Mouse (Mus musculus) lung, postnatal 0 days (tissue): ENCODE results near the gene Gm20388. TPM values are rescaled to one million over a fixed set of nuclear protein-coding genes. Genes with fewer than 3 reads are reported as not detected.

ENCODE experiments used
- ATAC-seq: fragments of 200-750 bp; cut with Nextera tagmentation; 2 replicates; pipeline ENCODE4 v1.8.0; 2017; ENCODE audit warnings: moderate library complexity
- DNase-seq: peaks from one replicate; pipeline ENCODE4 v3.0.0-alpha.2; 2016; ENCODE audit warnings: low spot score
- H3K27ac ChIP-seq: fragments of 300-500 bp; sonication (generic); 2 replicates; pipeline ENCODE4 v1.5.1; 2014; ENCODE audit warnings: antibody characterized with exemption, mild to moderate bottlenecking, low read length, mixed read lengths
- H3K27me3 ChIP-seq: fragments of 300-500 bp; sonication (generic); replicated peaks from 2 replicates; pipeline ENCODE4 v1.6.1; 2014; ENCODE audit warnings: low read length, mixed read lengths; ENCODE audit not compliant: insufficient read depth
- H3K36me3 ChIP-seq: fragments of 300-500 bp; sonication (generic); 2 replicates; pipeline ENCODE4 v1.6.1; 2014; ENCODE audit warnings: low read length, mixed read lengths; ENCODE audit not compliant: insufficient read depth
- H3K4me1 ChIP-seq: fragments of 300-500 bp; sonication (generic); 2 replicates; pipeline ENCODE4 v1.6.1; 2014; ENCODE audit warnings: antibody characterized with exemption, low read depth, low read length, mixed read lengths; ENCODE audit not compliant: insufficient read depth
- H3K4me2 ChIP-seq: fragments of 300-500 bp; sonication (generic); replicated peaks from 2 replicates; pipeline ENCODE4 v1.6.1; 2014; ENCODE audit warnings: low read depth, mild to moderate bottlenecking, low read length, moderate library complexity, mixed read lengths
- H3K4me3 ChIP-seq: fragments of 300-500 bp; sonication (generic); 2 replicates; pipeline ENCODE4 v1.5.1; 2014; ENCODE audit warnings: low read depth, low read length
- H3K9ac ChIP-seq: fragments of 300-500 bp; sonication (generic); replicated peaks from 2 replicates; pipeline ENCODE4 v1.6.1; 2014; ENCODE audit warnings: low read depth, mild to moderate bottlenecking
- H3K9me3 ChIP-seq: fragments of 300-500 bp; sonication (generic); 2 replicates; pipeline ENCODE4 v1.6.1; 2016; ENCODE audit warnings: low read length, mixed read lengths
- CTCF ChIP-seq: IDR thresholded peaks from 2 replicates; pipeline ENCODE4 v1.5.1; 2016; ENCODE audit warnings: antibody characterized with exemption, mild to moderate bottlenecking
- EP300 ChIP-seq: IDR thresholded peaks from 2 replicates; pipeline ENCODE4 v1.6.1; 2016; ENCODE audit warnings: antibody characterized with exemption, mild to moderate bottlenecking, control low read depth
- WGBS: fragments of 180-500 bp; shearing (Covaris S2); extraction: QIAGEN DNeasy Blood & Tissue Kit; methylation state at CpG from one replicate; pipeline ENCODE4 v1.1.7; 2014; 5-methylcytosine and 5-hydroxymethylcytosine counted together
- polyA plus RNA-seq: library from polyadenylated mRNA; unstranded; fragments of >200 nt; fragmentation: Nextera tagmentation; extraction: Ambion mirVana; gene quantifications from 2 replicates; pipeline ENCODE4 v1.2.1, GENCODE M21; 2015

Gm20388 gene
- polyA plus RNA-seq, 1 experiment from 2014 or later, result not detected

- H3K4me3 ChIP-seq, result no peak overlapping the region
- no peak overlapping the region for H3K9ac ChIP-seq
- no peak overlapping the region for H3K27ac ChIP-seq
- no peak for DNase-seq
- WGBS, result 47% methylated on average over 5 of the region's 5 CpGs
- TF ChIP-seq EP300 (no peak), CTCF (no peak)
- H3K27me3 ChIP-seq, result no peaks in the 10 kb centered on the region
- H3K4me2 ChIP-seq, result no peak overlapping the region
- no peaks in the 10 kb centered on the region for H3K36me3 ChIP-seq
- ATAC-seq, result no peak
- no peaks in the 10 kb centered on the region for H3K9me3 ChIP-seq
- peaks cover 5% of the 10 kb centered on the region; the same call in 1 of the 2 replicates for H3K4me1 ChIP-seq
These were observed 2437.3 kb downstream of the Gm20388 start for GRCm38 (mm10) chr8:122347811-122348552.

DNA sequence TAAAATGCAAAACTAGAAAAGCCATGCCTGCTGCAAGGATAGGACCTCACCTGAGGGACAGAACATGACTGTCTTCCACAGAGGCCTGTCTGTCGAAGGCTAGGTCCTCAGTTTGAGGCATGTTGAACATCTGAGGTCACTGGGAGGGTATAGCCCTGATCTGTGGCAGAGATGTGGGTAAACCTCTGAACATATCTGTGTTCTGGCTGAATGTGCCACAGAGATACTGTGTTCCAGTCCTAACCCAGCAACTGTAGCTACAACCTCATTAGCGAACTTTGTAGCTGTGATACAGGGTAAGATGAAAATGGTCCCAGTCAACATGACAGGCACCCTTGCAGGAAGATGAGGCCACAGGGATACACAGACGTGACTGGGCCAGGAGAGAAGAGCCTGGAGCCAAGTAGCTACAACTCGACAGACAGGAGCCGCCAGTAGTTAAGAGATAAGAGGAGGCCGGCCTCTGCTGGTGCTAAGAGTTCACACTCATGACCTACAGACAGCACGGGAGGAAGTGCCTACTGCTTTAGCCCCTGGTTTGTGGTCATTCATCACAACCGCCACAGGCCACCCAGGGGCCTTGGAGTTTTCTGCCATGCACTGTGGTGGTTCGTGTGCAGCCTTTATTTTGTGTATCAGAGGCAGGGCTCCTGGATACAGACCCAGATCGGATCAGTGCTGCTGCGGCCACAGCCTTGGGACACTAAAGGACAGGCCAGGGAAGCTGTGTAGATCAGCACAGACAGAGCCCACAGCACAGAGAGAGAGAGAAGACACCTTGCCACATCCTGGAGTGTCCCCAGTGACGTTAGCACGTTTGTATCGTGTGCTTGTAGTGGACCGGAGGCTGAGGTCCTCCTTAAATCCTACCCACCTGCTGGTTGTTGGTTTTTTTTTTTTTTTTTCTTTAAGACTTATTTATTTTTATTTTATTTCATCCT is 2439.0 kb downstream of the Gm20388 start:
- 29% methylated on average over 15 of the region's 15 CpGs for WGBS
- no peak overlapping the region for H3K9ac ChIP-seq
- H3K9me3 ChIP-seq, result no peaks in the 10 kb centered on the region
- DNase-seq (no peak), ATAC-seq (no peak)
- no peaks in the 10 kb centered on the region for H3K4me1 ChIP-seq
- no peak overlapping the region for H3K27ac ChIP-seq
- no peak for TF ChIP-seq CTCF
- TF ChIP-seq EP300, result no peak
- H3K36me3 ChIP-seq, result no peaks in the 10 kb centered on the region
- H3K4me3 ChIP-seq, result no peak overlapping the region
- no peak overlapping the region for H3K4me2 ChIP-seq
- H3K27me3 ChIP-seq, result no peaks in the 10 kb centered on the region

- WGBS, result 44% methylated on average over 11 of the region's 11 CpGs
- ATAC-seq (no peak), DNase-seq (no peak)
These were observed 2439.9 kb downstream of the Gm20388 start for GRCm38 (mm10) chr8:122350309-122351089.

GRCm38 (mm10) chr8:122354157-122354556 is 2443.5 kb downstream of the Gm20388 start:
- H3K36me3 ChIP-seq, result no peaks in the 10 kb centered on the region
- peak; percentile 28 for DNase-seq

More at GRCm38 (mm10) chr8:122350309-122351089, 2439.9 kb downstream of the Gm20388 start:
- Histone ChIP-seq H3K9ac (no peak overlapping the region), H3K9me3 (no peaks in the 10 kb centered on the region), H3K4me2 (no peak overlapping the region), H3K4me1 (no peaks in the 10 kb centered on the region), H3K36me3 (no peaks in the 10 kb centered on the region), H3K4me3 (no peak overlapping the region), H3K27ac (no peak overlapping the region), H3K27me3 (no peaks in the 10 kb centered on the region)
- TF ChIP-seq EP300 (no peak), CTCF (no peak)

GRCm38 (mm10) chr8:122355642-122356606 is 2445.3 kb downstream of the Gm20388 start:
- TF ChIP-seq EP300 (no peak), CTCF (no peak)
- DNase-seq (no peak), ATAC-seq (peak; percentile 52)
- no peak overlapping the region for H3K4me2 ChIP-seq
- H3K36me3 ChIP-seq, result no peaks in the 10 kb centered on the region
- 55% methylated on average over 9 of the region's 9 CpGs for WGBS
- no peaks in the 10 kb centered on the region for H3K4me1 ChIP-seq
- H3K9ac ChIP-seq, result no peak overlapping the region
- H3K4me3 ChIP-seq, result no peak overlapping the region
- H3K27me3 ChIP-seq, result no peaks in the 10 kb centered on the region
- no peaks in the 10 kb centered on the region for H3K9me3 ChIP-seq
- H3K27ac ChIP-seq, result no peak overlapping the region

More at GRCm38 (mm10) chr8:122354157-122354556, 2443.5 kb downstream of the Gm20388 start:
- no peak for TF ChIP-seq CTCF
- TF ChIP-seq EP300, result peak; percentile 53; the same call in 1 of the 2 replicates
- Histone ChIP-seq H3K27ac (no peak overlapping the region), H3K4me2 (no peak overlapping the region), H3K9me3 (no peaks in the 10 kb centered on the region), H3K9ac (no peak overlapping the region), H3K27me3 (no peaks in the 10 kb centered on the region), H3K4me1 (no peaks in the 10 kb centered on the region), H3K4me3 (no peak overlapping the region)
- peak; percentile 65 for ATAC-seq
- 54% methylated on average over 8 of the region's 8 CpGs for WGBS
